Mouse (Mus musculus) layer of hippocampus, postnatal 14 days (tissue): ENCODE data around the gene Calb2. TPM values are rescaled to one million over a fixed set of nuclear protein-coding genes. Genes with fewer than 3 reads are reported as not detected.

ENCODE experiments used
- DNase-seq, 2 experiments: peaks; one replicate each; pipeline ENCODE4 v3.0.0; 2021 to 2022; ENCODE audit warnings: low spot score in 2 of 2, mixed read lengths in 1 of 2
- long read RNA-seq, 2 experiments: library from polyadenylated mRNA; stranded (forward); transcript quantifications; one replicate each; pipeline ENCODE4 v2.0.0; 2021
- total RNA-seq, 2 experiments: library from RNA; stranded (reverse); gene quantifications; 2 replicates each; pipeline ENCODE4 v1.2.3; 2021

Calb2 gene
- 100 to 1,000 TPM in 1 of 2 experiments, 10 to 100 TPM in 1; 95.2 to 112 TPM for total RNA-seq
- long read RNA-seq, experiment 1, transcript Calb2-201 (11 exons, 1,431 nt): major isoform, 126 of 136 reads
- long read RNA-seq, experiment 1, partial matches to known transcripts: 6 of 136 reads
- long read RNA-seq, experiment 1, other reads (novel, unspliced or antisense): 4 of 136 reads
- long read RNA-seq, experiment 2, transcript Calb2-201 (11 exons, 1,431 nt): major isoform, 148 of 162 reads
- long read RNA-seq, experiment 2, partial matches to known transcripts: 9 of 162 reads
- long read RNA-seq, experiment 2, other reads (novel, unspliced or antisense): 5 of 162 reads

GRCm38 (mm10) chr8:110168046-110168445 is at the start of gene Calb2:
Gene Calb2, minus strand, starts transcription at chr8:110168210.
- peak; percentile 82 for DNase-seq

DNA sequence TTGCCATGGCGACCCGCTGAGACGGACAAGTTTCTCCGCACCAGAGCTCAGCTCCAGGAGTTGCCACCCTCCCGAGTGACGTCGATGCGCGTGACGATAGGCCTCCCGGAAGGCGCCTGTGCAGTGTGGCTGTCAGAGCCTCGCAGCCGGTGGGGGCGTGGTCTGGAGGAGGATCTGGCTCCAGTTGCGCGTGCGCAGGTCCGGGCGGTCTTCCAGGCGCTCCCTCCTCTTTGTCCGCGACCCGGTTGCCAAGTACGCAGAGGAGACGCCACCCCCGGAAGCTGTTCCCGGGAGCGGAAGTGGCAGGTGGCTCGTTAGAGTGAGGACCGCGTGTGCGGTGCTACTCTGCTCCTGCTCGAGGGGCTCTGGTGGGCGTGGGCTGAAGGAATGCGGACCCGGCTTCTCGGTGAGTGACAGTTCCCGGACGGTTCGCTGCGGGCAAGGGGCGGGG is 49.7 kb upstream of the Calb2 start:
- DNase-seq: peak; percentile 99 to 100

DNA sequence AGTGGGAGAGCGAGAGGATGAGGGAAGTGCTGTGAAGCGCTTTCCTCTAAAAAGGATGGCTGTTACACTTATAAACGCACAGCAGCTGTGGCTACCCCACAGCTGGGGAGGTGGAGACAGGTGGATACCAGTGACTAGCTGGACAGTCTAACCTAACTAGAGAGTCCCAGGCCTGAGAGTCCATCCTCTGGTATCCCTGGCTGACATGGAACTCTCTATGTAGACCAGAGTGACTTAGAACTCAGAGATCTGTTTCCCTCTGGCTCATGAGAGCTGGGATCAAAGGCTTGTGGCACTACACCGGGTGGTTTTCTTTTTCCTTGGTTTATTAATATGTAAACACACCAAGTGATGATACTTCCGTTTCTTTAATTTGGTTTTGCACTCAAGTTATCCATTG is 49.2 kb upstream of the Calb2 start:
- DNase-seq: no peak

GRCm38 (mm10) chr8:110216253-110216652 is 48.2 kb upstream of the Calb2 start:
- DNase-seq: no peak

- no peak for DNase-seq
Observed at GRCm38 (mm10) chr8:110215365-110215764, 47.4 kb upstream of the Calb2 start, which contains the start of gene Cmtr2. Gene Cmtr2, plus strand, starts transcription at chr8:110215665.

- DNase-seq: no peak
Observed at GRCm38 (mm10) chr8:110201806-110202205, 33.8 kb upstream of the Calb2 start.

DNA sequence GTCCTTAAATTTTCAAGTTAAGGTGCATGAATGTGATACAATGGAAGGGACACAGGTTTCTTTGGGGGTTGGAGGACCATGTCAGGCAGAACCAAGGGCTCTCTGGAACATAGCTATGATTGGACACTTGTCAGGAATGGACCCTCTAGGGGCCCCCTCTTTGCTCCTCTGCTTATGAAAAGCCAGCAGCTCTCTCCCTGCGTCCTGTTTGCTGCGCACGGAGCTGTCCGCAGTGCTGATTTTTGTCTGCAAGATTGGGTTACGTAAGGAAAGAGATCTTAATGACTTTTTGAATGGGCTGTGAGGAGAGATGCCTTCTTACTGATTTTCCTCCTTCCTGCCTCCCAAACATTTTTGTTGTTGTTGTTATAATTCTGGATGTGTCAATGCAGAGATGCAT is 28.7 kb upstream of the Calb2 start:
- no peak for DNase-seq

GRCm38 (mm10) chr8:110188961-110189750 is 21.1 kb upstream of the Calb2 start:
- no peak for DNase-seq

DNA sequence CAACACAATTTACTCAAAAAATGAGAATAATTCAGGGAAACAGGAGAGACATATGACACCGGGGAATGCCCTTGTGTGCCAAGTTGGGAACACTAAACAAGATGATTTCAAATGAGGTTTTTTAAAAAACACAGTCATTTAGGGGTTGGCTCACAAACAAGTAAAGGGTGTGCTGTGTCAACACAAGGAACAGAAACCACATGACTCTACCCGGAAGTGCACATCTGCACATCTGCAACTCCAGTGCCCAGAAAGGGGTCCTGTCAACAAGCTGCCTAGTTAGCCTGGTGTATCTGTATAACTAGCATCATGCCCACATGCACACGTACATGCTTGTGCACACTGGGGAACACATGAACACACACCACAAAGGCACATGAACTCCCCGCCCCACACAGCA is 17.5 kb upstream of the Calb2 start:
- DNase-seq: no peak

DNA sequence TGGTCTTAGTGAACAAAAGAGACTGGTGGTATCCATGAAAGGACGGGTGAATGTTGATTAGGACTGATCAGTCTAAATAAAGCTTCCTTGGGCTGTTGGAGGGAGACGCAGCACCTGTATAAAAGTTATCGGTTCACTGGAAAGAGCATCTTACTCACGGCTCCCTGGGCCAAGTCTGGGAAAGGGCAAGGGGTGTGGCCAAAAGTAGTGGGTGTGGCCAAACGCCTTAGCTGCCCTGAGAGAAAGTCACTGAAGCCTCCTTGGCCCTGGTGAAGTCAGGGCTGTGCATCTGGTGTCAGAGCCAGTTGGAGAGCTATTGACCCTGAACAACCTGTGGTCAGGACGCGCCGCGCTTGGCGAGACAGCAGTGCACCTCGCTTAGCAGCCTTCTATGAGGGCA is 15.7 kb upstream of the Calb2 start:
- DNase-seq: no peak

- DNase-seq: peak in 1 of 2 experiments; percentile 42
Observed at GRCm38 (mm10) chr8:110182735-110183367, 14.8 kb upstream of the Calb2 start.

- peak; percentile 48 to 72 for DNase-seq
Observed at GRCm38 (mm10) chr8:110177359-110178155, 9.5 kb upstream of the Calb2 start.

GRCm38 (mm10) chr8:110174826-110175225 is 6.8 kb upstream of the Calb2 start:
- no peak for DNase-seq

DNA sequence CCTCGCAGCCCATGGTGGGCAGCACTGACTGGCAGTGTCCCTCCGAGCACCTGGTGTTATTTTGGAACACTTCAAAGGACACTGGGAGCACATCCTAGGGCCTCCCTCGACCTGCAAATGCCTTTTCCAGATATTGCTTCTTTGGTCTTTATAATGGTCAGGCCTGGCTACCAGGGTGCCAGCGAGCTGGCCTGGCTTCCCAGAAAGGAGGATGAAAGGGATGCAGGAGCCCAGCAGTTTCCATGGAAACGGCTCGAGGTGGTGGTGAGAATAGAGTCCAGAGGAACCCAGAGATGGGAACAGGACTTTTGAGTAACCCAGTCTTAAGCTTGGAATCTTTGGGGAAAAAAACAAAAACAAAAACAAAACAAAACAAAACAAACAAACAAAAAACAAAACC is 4.2 kb upstream of the Calb2 start:
- no peak for DNase-seq

DNA sequence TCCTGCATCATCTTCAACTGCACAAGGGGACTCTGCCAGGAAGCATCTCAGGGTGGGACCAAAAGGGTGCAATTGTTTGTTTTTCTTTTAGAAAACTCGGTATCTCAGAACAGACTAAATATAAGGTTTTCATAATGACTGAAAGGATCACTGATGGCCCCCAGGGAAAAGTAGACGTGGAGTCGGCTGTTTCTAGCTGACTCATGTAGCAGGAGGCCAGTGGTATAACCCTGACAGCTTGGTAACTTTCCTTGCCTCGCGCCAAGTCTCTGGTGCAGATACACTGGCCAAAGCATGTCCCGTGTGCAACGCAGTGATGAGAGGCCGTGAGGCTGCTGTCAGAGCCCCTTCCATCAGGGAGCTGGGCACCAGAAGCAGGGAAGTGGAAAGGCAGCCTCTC is 1.7 kb downstream of the Calb2 start:
- no peak for DNase-seq

DNA sequence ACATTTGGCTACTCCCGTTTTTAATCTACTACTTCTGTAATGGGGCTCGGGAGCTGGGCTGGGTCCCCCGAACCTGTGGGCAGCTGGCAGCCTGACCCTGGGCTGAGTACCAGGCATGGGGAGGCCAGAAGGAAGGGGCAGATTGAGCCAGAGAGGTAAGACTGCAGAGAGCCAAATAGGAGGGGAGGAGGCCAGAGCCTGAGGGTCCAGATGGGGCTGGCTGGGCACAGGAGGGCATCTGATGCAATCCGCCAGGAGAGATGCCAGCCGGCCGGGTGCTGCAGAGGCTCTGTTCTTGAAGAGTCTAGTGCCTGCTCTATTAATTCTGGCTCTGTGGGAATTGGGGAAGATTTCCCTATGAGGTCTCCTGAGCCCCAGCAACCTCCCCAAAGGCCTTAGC is 6.0 kb downstream of the Calb2 start:
- no peak for DNase-seq

GRCm38 (mm10) chr8:110152951-110153350 is 15.1 kb downstream of the Calb2 start:
- DNase-seq: no peak

- peak; percentile 26 to 60 for DNase-seq
Observed at GRCm38 (mm10) chr8:110145538-110145937, 22.5 kb downstream of the Calb2 start.

- no peak for DNase-seq
Observed at GRCm38 (mm10) chr8:110140770-110141169, 27.2 kb downstream of the Calb2 start.

GRCm38 (mm10) chr8:110140156-110140555 is 27.9 kb downstream of the Calb2 start:
- no peak for DNase-seq

DNA sequence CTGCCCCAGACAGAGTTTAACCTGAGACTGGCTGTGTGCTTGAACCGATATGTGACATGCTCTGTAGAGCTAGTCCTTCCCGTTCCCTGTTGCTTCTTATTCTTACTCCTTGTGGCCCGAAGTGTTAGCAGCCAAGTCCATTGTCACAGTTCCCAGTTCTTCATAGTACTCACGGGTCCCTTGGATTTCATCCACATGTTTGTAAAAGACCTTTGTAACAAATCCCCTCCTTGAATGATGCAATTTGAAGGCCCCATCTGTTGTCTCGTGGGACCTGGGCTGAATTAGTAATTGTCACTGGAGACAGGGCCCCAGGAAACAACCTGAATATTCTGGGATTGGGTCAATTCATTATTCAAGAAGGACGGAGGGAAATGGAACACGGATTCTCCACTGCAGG is 32.5 kb downstream of the Calb2 start:
- DNase-seq: no peak
